Mouse (Mus musculus) T-helper 1 cell (primary cell): Measurements from ENCODE around the gene Ifitm2.
"Not testable (repeated sequence)": the region's sequence is repeated elsewhere in the genome, so short reads cannot be mapped to it uniquely, and the experiment has no call there.

Experiments used
- in situ Hi-C: fragments of 300-600 bp; cut with MboI, MseI; formaldehyde crosslinking; loops from one replicate; pipeline ENCODE4 v1.15.1; 2025; ENCODE audit warnings: high pct_unique_total_duplicates

Ifitm2 gene

DNA sequence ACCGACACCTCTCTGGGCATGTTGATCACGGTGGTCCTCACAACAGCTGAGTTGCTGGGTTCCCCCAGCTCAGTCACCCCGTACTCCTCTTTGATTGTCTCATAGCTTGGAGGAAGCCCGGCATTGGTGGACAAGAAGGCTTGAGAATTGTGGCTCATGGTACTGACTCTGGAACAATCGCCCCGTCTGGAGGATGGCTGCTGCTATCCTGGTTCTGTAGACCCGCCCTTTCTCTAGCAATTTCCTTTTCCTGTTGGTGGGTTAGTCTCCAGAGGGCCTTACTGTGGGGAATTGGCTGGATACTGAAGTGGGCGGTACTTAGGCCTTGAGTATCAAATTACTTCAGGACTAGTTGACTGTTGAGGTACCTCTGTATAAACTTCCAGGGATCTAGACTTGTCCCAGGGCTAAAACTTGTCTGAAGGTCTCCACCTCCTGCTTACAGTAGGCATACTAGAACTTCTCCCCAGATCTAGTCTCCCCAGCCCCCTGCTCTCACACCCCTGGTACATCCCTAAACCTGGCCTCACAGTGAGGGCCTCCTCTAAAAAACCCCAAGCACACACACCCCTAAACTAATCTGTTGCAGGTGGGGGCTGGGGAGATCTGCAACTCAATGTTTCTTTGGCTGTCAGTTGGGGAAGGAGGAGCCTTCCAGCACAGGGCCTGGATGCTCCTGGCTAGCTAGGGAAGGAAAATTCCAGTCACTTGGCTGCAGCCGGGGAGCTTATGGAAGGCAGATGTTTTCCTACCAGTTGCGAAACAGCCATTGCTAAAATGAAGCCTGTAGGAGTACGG lies at the start of gene Ifitm2, which contains the start of gene Gm45717:
TSS of gene Ifitm2 (minus strand) at position 230 of the 798 bp plus-strand sequence.
TSS of gene Gm45717 (minus strand) at position 180 of the 798 bp plus-strand sequence.
- in situ Hi-C loops = loop anchor here (5.0 kb wide), 1 partner anchor 91 kb away; no protein-coding TSS in a partner anchor

DNA sequence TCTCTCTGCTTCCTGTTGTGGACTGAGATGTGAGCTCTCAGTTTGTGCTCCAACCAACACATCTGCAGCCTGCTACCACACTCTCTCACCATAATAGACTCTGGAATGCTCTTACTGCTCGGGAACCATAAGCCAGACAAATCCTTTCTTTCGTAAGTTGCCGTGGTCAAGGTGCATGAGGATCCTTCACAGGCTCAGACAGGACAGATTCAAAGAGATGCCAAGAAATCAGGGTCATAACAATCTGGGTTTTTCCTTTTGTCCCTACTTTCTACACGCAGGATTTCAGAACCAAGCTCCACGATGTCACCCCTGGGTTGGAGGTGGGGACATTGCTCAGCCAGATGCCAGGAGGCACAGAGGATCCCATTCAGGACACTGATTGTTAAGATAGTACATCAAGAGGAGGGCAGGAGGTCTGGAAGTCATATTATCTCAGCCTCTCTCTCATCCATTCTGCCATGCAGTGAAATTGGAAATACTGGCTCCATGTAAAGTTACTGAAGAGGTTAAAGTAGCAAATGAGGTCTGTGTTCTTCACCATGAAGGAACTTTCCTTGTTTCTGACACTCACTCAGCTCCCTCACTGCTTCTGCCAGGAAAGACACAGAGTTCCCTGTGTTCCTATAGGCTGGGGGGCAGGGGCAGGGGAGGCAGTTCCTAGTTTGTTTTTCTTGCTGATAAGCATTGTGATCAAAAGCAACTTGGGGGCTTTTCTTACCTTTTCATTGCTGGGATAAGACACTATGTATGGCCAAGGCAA lies 47.6 kb upstream of the Ifitm2 start:
- in situ Hi-C loops = no loop called here

GRCm38 (mm10) chr7:141000881-141001708 lies 45.3 kb upstream of the Ifitm2 start:
- in situ Hi-C loops = no loop called here

GRCm38 (mm10) chr7:140998853-140999700 lies 43.3 kb upstream of the Ifitm2 start:
- in situ Hi-C loops = no loop called here

- in situ Hi-C loops = no loop called here
Observed at GRCm38 (mm10) chr7:140997817-140998216, 42.0 kb upstream of the Ifitm2 start.

DNA sequence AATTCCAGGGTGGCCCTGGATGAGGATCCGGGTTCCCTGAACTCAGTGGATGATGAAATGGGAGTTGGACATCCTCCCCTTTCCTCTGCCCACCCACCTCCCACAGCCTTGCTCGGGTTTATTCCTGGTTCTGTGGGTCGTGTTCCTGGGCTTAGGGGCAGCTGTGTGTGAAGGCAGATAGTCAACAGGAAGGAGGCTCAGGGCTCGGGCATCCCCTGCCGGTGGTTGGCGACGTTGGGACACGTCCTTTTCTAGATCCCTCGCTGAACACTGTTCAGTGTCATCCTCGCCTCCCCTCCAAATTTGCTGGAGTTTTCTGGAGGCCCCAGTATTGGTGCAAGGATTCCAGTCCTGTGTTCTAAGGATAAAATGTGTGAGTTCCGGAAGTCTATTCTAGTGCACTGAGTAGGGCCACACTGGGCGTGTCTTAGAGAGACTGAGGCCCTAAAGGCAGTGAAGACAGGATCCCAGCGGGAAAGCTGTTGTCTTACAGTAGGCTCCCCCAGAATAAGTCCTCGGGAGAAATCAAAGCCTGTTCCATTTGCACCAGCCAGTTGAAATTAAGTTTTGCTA lies 35.4 kb upstream of the Ifitm2 start:
- in situ Hi-C loops = no loop called here

GRCm38 (mm10) chr7:140990622-140991021 lies 34.8 kb upstream of the Ifitm2 start:
- in situ Hi-C loops = no loop called here

GRCm38 (mm10) chr7:140990185-140990584 lies 34.4 kb upstream of the Ifitm2 start:
- in situ Hi-C loops = no loop called here

DNA sequence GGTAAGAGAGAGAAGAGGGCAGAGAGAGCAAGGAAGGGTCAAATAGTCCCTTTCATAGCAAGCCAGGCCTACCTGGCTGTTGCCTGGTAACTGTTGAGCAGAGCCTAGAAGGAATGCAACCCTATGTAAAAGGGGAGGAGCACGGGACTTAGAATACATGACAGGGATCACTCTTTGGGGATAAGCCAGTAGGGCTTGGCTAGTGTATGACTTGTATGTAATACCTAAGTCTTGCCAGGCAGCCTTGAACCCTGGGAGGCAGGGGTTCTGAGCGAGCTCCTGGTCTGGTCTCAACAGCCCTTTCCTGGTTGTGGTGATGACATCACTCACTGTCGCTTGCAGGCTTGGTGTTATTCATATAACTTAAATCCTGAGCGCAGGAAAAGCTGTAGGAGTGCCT lies 33.2 kb upstream of the Ifitm2 start:
- in situ Hi-C loops = no loop called here

- in situ Hi-C loops = no loop called here
Observed at GRCm38 (mm10) chr7:140987182-140988138, 31.7 kb upstream of the Ifitm2 start.

DNA sequence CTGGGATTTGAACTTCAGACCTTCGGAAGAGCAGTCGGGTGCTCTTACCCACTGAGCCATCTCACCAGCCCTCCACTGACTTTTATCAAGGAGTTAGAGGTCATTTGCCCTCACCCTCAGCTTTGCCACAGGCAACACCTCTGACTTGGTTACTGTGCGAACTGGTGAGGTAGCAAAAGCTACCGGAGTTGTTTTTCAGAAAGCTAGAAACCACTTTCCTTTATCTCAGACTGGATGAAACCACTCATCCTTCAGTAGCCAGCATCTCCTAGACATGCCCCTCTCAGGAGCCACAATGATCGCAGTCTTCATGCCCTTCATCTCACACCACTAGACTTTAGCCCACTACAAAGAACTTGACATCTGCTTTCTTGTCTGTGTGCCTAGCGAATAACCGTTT lies 27.2 kb upstream of the Ifitm2 start:
- in situ Hi-C loops = no loop called here

DNA sequence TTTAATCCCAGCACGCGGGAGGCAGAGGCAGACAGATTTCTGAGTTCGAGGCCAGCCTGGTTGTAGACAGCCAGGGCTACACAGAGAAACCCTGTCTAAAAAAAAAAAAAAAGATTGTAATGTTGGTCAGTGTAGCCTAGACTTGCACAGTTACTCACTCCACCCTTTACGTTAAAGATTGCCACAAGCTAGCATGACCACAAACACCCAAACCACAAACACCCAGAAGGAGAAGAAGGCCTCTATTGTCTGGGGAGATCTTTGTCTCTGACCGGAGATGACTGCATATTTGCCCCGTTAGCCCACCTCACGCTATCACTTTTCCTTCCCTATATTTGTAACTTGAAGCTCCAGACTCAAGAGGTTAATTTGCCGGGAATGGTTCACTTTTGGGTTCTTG lies 25.9 kb upstream of the Ifitm2 start:
- in situ Hi-C loops = no loop called here

DNA sequence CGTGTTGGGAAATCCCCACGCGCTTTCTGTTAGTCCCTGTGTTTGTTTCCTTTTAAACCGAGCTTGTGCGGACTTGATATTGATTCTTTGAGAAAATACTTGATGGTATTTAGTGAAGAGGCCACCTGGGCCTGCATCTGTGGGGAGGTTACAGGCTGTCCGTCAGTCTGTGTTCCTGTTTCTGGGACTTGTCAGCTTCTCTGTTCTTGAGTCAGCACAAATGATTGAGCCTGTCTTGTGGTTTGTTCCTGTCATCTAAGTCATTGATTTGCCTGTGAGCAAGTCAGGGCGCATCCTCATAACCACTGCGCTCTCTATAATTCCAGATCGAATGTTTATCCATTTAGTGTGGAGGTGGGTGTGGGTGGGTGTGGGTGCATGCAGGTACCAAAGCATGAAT lies 20.9 kb upstream of the Ifitm2 start:
- in situ Hi-C loops = not testable (repeated sequence)

DNA sequence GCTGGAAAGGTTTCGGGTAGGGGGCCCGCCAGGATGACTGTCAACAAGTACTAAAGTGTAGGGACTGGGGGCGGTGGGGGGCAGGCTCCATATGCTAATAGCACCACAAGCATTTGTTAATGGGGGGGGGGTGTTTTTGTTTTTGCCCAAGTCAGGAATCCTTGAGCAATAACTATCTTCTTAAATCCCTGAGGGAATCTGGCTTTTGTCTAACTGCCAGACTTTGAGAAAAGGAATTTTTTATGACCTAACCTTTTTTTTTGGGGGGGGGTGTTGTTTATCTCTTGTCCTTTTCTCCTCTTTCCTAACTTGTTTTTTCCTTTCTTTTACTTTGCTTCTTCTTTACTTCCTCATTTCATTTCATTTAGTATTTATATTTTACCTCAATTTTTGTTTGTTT lies 19.7 kb upstream of the Ifitm2 start:
- in situ Hi-C loops = no loop called here

DNA sequence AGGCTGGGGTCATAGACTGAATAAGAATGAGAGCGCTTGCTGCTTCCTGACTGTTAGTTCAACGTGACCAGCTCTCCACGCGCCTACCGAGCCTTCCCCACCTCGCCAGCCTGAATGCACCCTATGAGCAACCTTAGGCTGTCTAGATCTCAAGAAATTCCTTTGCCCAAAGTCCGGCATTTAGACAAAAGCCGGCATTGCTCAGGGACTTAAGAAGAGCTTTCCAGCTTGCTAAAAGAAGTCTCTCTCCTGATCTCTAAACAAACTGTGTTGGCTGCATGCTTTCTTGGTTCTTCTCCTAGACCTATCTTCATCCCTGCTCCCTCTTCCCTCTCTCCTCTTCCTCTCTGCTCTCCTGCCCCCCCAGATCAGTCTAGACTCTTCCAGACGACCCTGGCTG lies 19.2 kb upstream of the Ifitm2 start:
- in situ Hi-C loops = no loop called here

- in situ Hi-C loops = no loop called here
Observed at GRCm38 (mm10) chr7:140973396-140974165, 17.8 kb upstream of the Ifitm2 start.

GRCm38 (mm10) chr7:140971479-140972171 lies 15.8 kb upstream of the Ifitm2 start:
- in situ Hi-C loops = no loop called here

DNA sequence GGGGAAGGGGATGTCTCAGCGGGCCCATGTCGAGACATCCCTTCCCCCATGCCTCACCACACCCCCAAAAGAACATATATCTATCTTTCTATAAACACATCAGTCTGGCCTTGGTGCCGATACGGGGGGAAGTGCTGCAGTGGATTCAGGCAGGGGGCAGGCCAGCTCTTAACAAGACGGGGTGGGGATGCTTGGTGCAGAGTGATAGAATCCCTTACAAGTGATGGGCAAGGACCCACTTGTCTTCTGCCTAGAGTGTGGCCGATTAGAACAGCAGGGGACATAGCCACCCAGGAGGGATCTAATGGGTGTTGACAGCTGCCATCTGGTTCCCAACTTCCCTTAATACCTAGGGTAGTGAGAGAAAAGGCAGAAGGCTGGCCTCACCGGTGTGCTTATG lies 15.1 kb upstream of the Ifitm2 start:
- in situ Hi-C loops = no loop called here
